Mouse (Mus musculus) ES-Bruce4 (cell line): ENCODE data around the gene Igsf9b. TPM values are rescaled to one million over a fixed set of nuclear protein-coding genes. Genes with fewer than 3 reads are reported as not detected.

Source experiments
- H3K27ac ChIP-seq: 2 replicates; pipeline ENCODE4 v1.5.1; 2012; ENCODE audit warnings: low read length, inconsistent platforms; ENCODE audit not compliant: insufficient read depth
- H3K27me3 ChIP-seq: 2 replicates; pipeline ENCODE4 v1.6.1; 2012; ENCODE audit warnings: mild to moderate bottlenecking, low read length, inconsistent platforms; ENCODE audit not compliant: control insufficient read depth, poor library complexity, insufficient read depth, severe bottlenecking
- H3K36me3 ChIP-seq: 2 replicates; pipeline ENCODE4 v1.6.1; 2012; ENCODE audit warnings: inconsistent platforms, mild to moderate bottlenecking, low read length, moderate library complexity; ENCODE audit not compliant: control insufficient read depth, poor library complexity, insufficient read depth, severe bottlenecking
- H3K4me1 ChIP-seq: one replicate; pipeline ENCODE4 v1.8.1; 2011; ENCODE audit warnings: low read length; ENCODE audit not compliant: control insufficient read depth, insufficient read depth
- H3K4me3 ChIP-seq: 2 replicates; pipeline ENCODE4 v1.5.1; 2011; ENCODE audit warnings: low read depth, mild to moderate bottlenecking, low read length
- H3K9ac ChIP-seq: 2 replicates; pipeline ENCODE4 v1.6.1; 2012; ENCODE audit warnings: low read depth, mild to moderate bottlenecking, inconsistent platforms; ENCODE audit not compliant: poor library complexity, severe bottlenecking
- H3K9me3 ChIP-seq: replicated peaks from 2 replicates; pipeline ENCODE4 v1.6.1; 2012; ENCODE audit warnings: mild to moderate bottlenecking, low read length, inconsistent platforms; ENCODE audit not compliant: control insufficient read depth, poor library complexity, insufficient read depth, severe bottlenecking
- CTCF ChIP-seq: IDR thresholded peaks from one replicate; pipeline ENCODE4 v1.8.1; 2011; ENCODE audit warnings: low read depth, low read length
- EP300 ChIP-seq: IDR thresholded peaks from 2 replicates; pipeline ENCODE4 v1.6.1; 2011; ENCODE audit warnings: low read depth, low read length; ENCODE audit not compliant: insufficient read depth
- POLR2A ChIP-seq: IDR thresholded peaks from one replicate; pipeline ENCODE4 v1.8.1; 2011; ENCODE audit warnings: low read length; ENCODE audit not compliant: insufficient read depth
- polyA plus RNA-seq: library from polyadenylated mRNA; stranded (reverse); fragments of >200 nt; gene quantifications from 2 replicates; pipeline ENCODE4 v1.2.4, GENCODE M21; 2011; ENCODE audit warnings: low read depth; ENCODE audit not compliant: missing spikeins, insufficient read depth, insufficient read length

Igsf9b gene
- polyA plus RNA-seq, 1 experiment, result 32.2 TPM

- Histone ChIP-seq H3K9ac (no peak overlapping the region), H3K9me3 (no peaks in the 10 kb centered on the region), H3K4me1 (peaks cover 12% of the 10 kb centered on the region), H3K4me3 (no peak overlapping the region), H3K27me3 (no peaks in the 10 kb centered on the region), H3K36me3 (peaks cover 24% of the 10 kb centered on the region), H3K27ac (no peak overlapping the region)
- TF ChIP-seq EP300 (no peak), CTCF (no peak)
Measured at GRCm38 (mm10) chr9:27310005-27310404, 11.0 kb downstream of the Igsf9b start.

- H3K36me3 ChIP-seq, result peaks cover 38% of the 10 kb centered on the region
- TF ChIP-seq CTCF (no peak), EP300 (no peak), POLR2A (no peak)
- no peak overlapping the region for H3K9ac ChIP-seq
- H3K27me3 ChIP-seq, result no peaks in the 10 kb centered on the region
- H3K27ac ChIP-seq, result no peak overlapping the region
- H3K9me3 ChIP-seq, result no peaks in the 10 kb centered on the region
- H3K4me3 ChIP-seq, result no peak overlapping the region
- H3K4me1 ChIP-seq, result no peaks in the 10 kb centered on the region
Measured at GRCm38 (mm10) chr9:27313427-27313826, 14.4 kb downstream of the Igsf9b start.

- Histone ChIP-seq H3K27ac (no peak overlapping the region), H3K27me3 (no peaks in the 10 kb centered on the region), H3K4me3 (no peak overlapping the region), H3K9me3 (no peaks in the 10 kb centered on the region), H3K36me3 (peaks cover 40% of the 10 kb centered on the region), H3K9ac (no peak overlapping the region), H3K4me1 (no peaks in the 10 kb centered on the region)
- no peak for TF ChIP-seq EP300
- TF ChIP-seq CTCF, result no peak
- no peak for TF ChIP-seq POLR2A
Measured at GRCm38 (mm10) chr9:27321267-27321666, 22.3 kb downstream of the Igsf9b start.

DNA sequence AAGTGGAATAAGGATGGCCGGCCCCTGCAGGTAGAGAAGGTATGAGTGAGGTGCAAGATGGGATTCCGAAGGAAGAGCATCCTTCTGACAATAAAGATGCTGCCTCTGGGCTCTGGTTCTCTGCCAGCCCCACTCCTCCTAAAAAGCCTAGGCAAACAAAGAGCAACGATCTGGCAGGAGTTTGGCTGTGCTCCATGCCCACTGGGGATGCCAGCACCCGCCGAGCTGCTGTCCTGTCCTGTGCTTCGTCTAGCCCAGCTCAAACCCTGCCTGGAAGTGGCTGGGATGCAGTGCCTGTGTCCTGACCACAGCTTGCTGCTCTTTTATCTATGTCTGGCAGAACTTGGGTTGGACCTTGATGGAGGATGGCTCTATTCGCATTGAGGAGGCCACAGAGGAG is 23.3 kb downstream of the Igsf9b start:
- H3K9me3 ChIP-seq, result no peaks in the 10 kb centered on the region
- H3K27ac ChIP-seq, result no peak overlapping the region
- H3K27me3 ChIP-seq, result no peaks in the 10 kb centered on the region
- H3K4me3 ChIP-seq, result no peak overlapping the region
- no peak for TF ChIP-seq CTCF
- TF ChIP-seq EP300, result no peak
- TF ChIP-seq POLR2A, result no peak
- H3K4me1 ChIP-seq, result no peaks in the 10 kb centered on the region
- peaks cover 48% of the 10 kb centered on the region for H3K36me3 ChIP-seq
- no peak overlapping the region for H3K9ac ChIP-seq

DNA sequence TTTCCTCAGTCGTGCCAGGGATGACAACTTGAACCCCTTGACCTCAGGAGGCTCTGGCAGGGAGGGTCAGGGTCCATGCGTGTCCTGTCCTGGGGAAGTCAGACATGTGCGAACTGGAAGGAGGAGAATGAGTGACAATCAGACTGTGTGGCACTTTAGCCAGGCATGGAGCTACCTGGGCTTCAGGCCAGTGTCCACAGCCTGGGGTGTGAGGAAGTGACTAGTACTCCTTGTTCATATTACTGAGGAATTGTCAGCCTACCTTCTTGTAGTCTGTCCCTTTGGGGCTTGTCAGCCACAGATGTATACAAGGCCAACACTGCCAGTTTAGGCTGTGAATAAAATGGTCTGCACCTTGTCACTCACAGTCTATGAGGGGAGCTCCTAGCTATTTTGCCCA is 24.4 kb downstream of the Igsf9b start:
- Histone ChIP-seq H3K4me3 (no peak overlapping the region), H3K27me3 (no peaks in the 10 kb centered on the region), H3K9me3 (no peaks in the 10 kb centered on the region), H3K4me1 (no peaks in the 10 kb centered on the region), H3K36me3 (peaks cover 51% of the 10 kb centered on the region), H3K27ac (no peak overlapping the region), H3K9ac (no peak overlapping the region)
- TF ChIP-seq CTCF (no peak), POLR2A (no peak), EP300 (no peak)

GRCm38 (mm10) chr9:27325920-27326319 is 26.9 kb downstream of the Igsf9b start:
- TF ChIP-seq CTCF (peak; percentile 49), EP300 (no peak), POLR2A (no peak)
- Histone ChIP-seq H3K27me3 (no peaks in the 10 kb centered on the region), H3K36me3 (peaks cover 52% of the 10 kb centered on the region), H3K9ac (no peak overlapping the region), H3K27ac (no peak overlapping the region), H3K9me3 (no peaks in the 10 kb centered on the region), H3K4me1 (no peaks in the 10 kb centered on the region), H3K4me3 (no peak overlapping the region)
